Mouse (Mus musculus) Patski (cell line): ENCODE results near the gene Tmem72. TPM values are rescaled to one million over a fixed set of nuclear protein-coding genes. Genes with fewer than 3 reads are reported as not detected.

Experiments
- ATAC-seq: fragments of 100-300 bp; one replicate; pipeline ENCODE4 v1.8.0; 2021
- CTCF ChIA-PET: fragments of 350-600 bp; sonication (Branson Sonifier 250); formaldehyde crosslinking; loops from one replicate; lab custom pipeline; 2022; ENCODE audit warnings: inconsistent platforms; lab: Charles Lee
- POLR2A ChIA-PET: fragments of 350-600 bp; sonication (Branson Sonifier 250); formaldehyde crosslinking; loops from one replicate; lab custom pipeline; 2022; ENCODE audit warnings: antibody characterized with exemption, inconsistent platforms; lab: Charles Lee
- DNase-seq: peaks from one replicate; pipeline ENCODE4 v3.0.0-alpha.2; 2011; ENCODE audit warnings: low read depth, low spot score
- H3K27me3 ChIP-seq: fragments of 371-371 bp; one replicate; pipeline ENCODE4 v1.5.1; 2021
- CTCF ChIP-seq: fragments of 100-300 bp; IDR thresholded peaks from one replicate; pipeline ENCODE4 v1.5.1; 2021
- in situ Hi-C: fragments of 300-500 bp; cut with MboI; formaldehyde crosslinking; loops from 3 replicates; pipeline ENCODE4 v1.11.1; 2018; ENCODE audit warnings: low pct_unique_long_range_greater_than_20kb, mixed read lengths
- polyA plus RNA-seq: library from polyadenylated mRNA; unstranded; gene quantifications from one replicate; pipeline ENCODE4 v1.2.3, GENCODE M21; 2021

The Tmem72 gene
- polyA plus RNA-seq, 1 experiment from 2014 or later: 7.8 TPM

DNA sequence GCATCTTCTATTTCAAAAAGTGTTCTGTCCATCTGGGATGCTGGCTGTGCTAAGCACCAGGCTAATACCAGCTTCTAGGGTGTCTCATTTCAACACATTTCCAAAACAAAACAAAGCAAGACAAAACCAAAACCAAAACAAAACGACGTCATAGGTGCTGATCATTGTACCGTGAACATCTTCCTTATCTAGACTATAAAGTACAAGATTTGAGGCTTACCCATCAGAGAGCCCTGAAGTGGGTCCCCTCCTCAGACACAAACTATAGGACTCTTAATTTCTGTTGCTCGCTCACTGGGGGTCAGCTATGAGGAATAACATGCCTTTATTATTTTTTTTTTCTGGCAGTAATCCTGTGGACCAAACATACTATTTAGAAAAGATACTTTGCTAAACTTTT lies 23.1 kb downstream of the Tmem72 start:
- POLR2A ChIA-PET: interaction anchor here (0.6 to 1.4 kb wide), 2 partner anchors 11 to 25 kb away, joined by 4 to 6 read pairs; no protein-coding TSS in a partner anchor
- ATAC-seq: no peak
- CTCF ChIA-PET: interaction anchor here (1.2 to 7.9 kb wide), 3 partner anchors 17 to 40 kb away, joined by 3 to 62 read pairs (median 3); partner anchors contain the start of gene Depp1

DNA sequence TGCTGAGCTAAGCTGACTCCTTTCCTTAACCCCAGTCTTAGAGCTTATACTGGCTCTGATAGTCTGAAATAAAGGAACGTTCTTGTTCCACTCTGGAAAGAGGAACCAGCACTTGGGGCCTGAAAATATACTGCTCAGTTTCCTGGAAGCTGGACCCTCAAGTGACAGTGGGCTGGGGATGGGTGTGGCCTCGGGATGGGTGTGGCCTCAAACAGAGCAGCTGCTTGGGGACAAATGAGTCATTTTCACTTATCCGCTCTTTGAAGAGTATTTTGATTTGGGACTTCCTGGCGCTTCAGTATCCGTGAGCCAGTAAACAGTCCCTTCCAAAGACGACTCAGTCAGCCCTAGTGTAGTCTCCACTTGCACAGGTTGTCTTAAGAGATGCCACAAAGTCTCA lies 34.4 kb downstream of the Tmem72 start:
- ChIA-PET POLR2A (interaction anchor here (1.2 kb wide), 1 partner anchor 11 kb away, joined by 4 read pairs; no protein-coding TSS in a partner anchor), CTCF (interaction anchor here (1.0 to 1.3 kb wide), 3 partner anchors 10 to 17 kb away, joined by 3 to 5 read pairs (median 3); no protein-coding TSS in a partner anchor)
- no peak for ATAC-seq
- in situ Hi-C loops: no loop called here
- no peak for DNase-seq
- no peaks in the 10 kb centered on the region for H3K27me3 ChIP-seq
- no peak for TF ChIP-seq CTCF

More for the DNA sequence above, 23.1 kb downstream of the Tmem72 start:
- no peaks in the 10 kb centered on the region for H3K27me3 ChIP-seq
- no peak for DNase-seq
- TF ChIP-seq CTCF: no peak
- in situ Hi-C loops: loop anchor here (10.0 kb wide), 1 partner anchor 59 kb away; no protein-coding TSS in a partner anchor

DNA sequence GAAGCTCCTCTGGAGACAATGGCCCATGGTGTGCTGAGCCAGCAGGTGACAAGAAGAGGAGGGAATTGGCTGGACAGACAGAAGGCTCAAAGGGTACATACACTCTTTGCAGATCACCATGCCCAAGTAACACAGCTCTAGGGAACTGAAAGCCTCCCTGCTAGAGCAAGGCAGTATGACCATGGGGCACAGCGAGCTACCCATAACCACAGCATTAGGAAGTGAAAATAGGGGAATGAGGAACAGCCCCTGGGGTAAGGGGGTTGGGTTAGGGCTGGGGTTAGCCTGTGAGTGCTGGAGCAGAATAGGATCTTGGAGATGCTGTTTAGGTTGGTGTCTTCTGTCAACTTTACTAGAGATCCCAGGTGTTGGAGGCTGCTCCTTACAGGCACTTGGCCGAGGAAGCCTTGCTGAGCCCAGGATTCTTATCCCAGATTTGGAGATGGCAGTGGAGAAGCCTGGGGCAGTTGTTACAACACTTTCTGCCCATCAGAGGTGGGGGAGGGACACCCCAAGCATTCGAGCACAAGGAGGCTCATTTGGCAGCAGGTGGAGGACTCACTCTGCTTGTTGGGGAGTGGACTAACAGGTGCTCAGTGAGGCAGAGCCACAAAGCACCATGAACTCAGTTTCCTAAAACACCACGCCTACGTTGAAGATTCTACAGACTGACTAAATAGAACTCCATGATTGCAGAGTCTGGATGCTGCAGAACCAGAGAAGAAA lies 37.0 kb downstream of the Tmem72 start:
- DNase-seq (no peak), ATAC-seq (no peak)
- in situ Hi-C loops: no loop called here
- CTCF ChIA-PET: no interaction called here
- POLR2A ChIA-PET: no interaction called here
- H3K27me3 ChIP-seq: no peaks in the 10 kb centered on the region
- no peak for TF ChIP-seq CTCF

DNA sequence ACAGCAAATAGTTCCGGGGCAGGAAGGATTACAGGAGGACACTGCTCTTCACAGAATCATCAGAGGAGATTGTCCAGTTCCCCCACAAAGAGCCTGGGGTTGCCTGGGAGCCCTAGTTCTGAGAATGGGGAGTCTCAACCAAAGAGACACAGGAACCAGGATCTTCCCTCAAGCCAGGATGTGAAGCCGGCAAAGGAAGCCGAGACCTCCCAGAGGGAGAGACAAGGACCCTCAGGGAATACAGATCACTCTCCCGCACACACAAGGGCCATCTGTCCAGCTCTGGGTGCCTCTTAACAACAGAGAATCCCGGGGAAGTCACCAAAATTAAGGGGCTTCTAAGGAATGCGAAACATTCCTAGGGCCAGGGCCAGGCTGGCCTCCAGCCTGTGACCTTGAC lies 39.4 kb downstream of the Tmem72 start:
- POLR2A ChIA-PET: no interaction called here
- DNase-seq (no peak), ATAC-seq (no peak)
- no peak for TF ChIP-seq CTCF
- no peaks in the 10 kb centered on the region for H3K27me3 ChIP-seq
- in situ Hi-C loops: no loop called here
- CTCF ChIA-PET: interaction anchor here (1.3 kb wide), 1 partner anchor 16 kb away, joined by 3 read pairs; no protein-coding TSS in a partner anchor

DNA sequence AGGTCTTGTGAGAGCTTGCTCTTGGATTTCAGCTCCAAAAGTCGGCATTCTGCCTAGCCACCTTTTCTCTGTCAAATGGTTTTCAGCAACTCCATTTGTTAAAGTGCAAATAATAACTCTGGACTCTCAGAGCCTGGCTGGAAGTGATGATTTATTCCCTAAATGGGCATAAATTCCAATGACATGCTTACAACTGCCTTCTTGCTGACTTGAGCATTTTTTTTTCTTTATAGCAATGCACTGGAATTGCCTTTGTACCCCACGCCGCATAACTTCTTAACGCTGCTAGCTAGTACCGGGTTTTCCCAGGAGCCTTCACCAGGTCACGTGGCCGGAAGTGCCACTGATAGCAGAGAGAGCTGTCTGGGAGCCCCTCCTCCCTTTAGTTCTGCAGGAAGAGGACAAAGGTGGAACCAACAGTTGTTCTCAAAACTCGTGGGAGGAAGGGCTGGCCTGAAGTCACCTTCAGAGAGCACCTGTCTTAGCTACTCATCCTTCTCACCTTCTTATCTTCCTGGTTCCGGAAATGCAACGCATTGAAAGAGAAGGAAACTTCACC lies 40.3 kb downstream of the Tmem72 start:
- POLR2A ChIA-PET: no interaction called here
- in situ Hi-C loops: no loop called here
- H3K27me3 ChIP-seq: no peaks in the 10 kb centered on the region
- ATAC-seq: no peak
- CTCF ChIA-PET: interaction anchor here (1.3 kb wide), 1 partner anchor 17 kb away, joined by 3 read pairs; no protein-coding TSS in a partner anchor
- no peak for TF ChIP-seq CTCF
- DNase-seq: no peak

DNA sequence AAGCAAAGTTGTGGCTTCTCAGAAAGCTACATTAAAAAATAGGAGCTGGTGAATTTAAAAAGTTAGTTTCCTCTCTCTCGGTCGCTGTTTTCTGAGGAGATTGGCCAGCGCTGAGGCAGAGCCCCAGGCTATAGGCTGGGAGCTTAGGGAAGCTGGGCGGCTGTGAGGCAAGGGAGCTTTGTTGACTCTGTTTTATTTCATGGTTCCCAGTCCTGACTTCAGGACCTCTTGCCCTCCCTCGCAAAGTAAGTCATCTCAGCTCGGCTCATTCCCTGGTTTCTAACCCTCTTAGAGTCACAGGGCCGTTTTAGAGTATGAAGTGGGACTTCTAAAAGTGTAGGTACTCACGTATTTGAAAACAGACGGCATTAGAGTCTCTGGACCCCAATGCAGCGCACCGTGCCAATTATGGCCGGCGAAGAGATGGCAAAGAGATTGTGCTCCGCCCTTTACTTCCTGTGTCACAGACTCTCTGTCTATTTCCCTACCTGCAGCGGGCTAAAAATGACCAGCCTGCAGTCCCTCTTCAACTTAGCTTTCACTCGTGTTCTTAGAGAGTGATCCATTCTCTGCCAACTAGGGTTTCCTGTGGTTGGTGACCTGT lies 42.3 kb downstream of the Tmem72 start:
- H3K27me3 ChIP-seq: no peaks in the 10 kb centered on the region
- DNase-seq: no peak
- ATAC-seq: no peak
- ChIA-PET CTCF (interaction anchor here (1.1 to 1.3 kb wide), 2 partner anchors 12 to 42 kb away, joined by 3 to 4 read pairs; no protein-coding TSS in a partner anchor), POLR2A (no interaction called here)
- in situ Hi-C loops: no loop called here
- TF ChIP-seq CTCF: no peak

DNA sequence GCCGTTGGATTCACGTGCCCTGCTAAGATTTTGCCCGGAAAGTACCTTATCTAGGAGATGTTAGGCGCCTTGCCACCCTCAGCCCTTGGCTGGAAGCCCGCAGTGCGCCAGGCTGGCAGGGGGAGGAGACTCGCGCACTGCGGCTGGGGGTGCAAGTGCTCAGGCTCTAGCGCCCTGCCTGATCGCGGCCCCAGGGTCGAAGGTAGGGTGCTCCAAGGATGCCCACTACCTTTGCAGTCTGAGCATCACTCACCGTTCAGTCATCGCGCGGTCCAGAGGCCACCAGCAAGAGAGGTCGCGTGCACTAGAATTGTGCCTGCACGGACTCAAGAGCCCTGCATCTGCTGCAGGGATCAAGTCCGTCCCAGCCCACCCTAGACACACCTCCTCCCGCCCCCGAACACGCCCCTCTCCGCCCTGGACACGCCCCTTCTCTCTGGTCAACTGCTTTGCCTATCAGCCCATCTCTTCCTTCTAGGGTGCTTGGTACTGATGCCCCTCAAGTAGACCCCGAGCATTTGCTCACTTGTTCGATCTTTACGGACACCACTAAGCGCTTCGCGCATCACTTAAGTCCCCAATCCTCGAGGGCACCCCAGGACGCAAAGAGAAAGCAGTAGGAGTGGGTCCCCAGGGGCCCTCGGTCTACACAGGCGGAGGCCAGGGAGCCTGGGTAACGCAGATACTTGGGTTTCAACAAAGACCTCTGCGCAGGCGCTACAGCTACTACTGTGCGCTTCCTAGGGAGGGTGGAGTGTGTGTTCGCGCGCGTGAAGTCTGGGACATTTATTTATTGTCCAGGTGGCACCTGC lies 43.0 kb downstream of the Tmem72 start, which contains the start of gene Rassf4:
TSS of gene Rassf4 (minus strand) at position 482 of the 812 bp plus-strand sequence.
- CTCF ChIA-PET: interaction anchor here (1.3 kb wide), 2 partner anchors 9 to 12 kb away, joined by 3 to 4 read pairs; no protein-coding TSS in a partner anchor
- ATAC-seq: no peak
- no peak for TF ChIP-seq CTCF
- POLR2A ChIA-PET: no interaction called here
- in situ Hi-C loops: no loop called here
- no peak for DNase-seq
- no peaks in the 10 kb centered on the region for H3K27me3 ChIP-seq

DNA sequence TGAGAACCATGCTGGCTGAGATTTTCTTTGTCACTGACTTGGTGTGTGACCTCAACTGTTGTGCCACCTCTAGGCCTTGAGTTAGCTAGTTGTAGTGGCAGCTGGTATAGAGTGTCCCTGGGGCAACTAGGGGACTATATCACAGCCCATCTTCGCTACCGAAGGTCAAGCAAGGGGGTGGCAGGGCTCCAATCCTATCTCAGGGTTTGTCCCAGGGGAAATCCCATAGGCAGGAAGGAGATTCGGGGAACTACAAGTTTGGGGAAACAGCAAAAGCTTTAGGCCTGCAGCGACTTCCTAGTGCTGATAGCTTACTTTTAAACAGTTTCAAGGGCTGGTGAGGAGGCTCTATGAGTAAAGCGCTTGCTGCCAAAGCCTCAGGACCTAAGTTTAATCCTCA lies 44.4 kb downstream of the Tmem72 start:
- CTCF ChIA-PET: interaction anchor here (1.3 kb wide), 1 partner anchor 11 kb away, joined by 3 read pairs; no protein-coding TSS in a partner anchor
- POLR2A ChIA-PET: no interaction called here
- no peak for DNase-seq
- no peak for ATAC-seq
- in situ Hi-C loops: no loop called here
- TF ChIP-seq CTCF: no peak
- no peaks in the 10 kb centered on the region for H3K27me3 ChIP-seq

DNA sequence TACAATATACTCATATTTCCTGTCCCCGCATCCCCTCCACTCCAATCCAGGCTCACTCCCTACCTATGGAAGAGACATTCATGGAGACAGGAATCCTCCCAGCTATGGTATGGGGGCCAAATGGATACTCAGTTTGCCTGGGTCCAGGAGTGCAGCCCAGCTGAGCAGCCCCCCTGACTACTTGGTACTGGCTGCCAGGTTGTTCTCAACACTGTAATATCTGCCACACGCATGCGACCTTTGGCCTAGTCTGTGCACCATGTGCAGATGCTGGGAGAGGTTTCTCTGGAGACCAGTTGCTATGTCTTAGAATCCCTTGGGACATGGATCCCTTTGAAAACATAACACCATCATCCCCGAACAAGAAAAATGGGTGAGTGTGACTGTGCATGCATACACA lies 44.9 kb downstream of the Tmem72 start:
- DNase-seq (no peak), ATAC-seq (no peak)
- CTCF ChIA-PET: no interaction called here
- no peaks in the 10 kb centered on the region for H3K27me3 ChIP-seq
- in situ Hi-C loops: no loop called here
- TF ChIP-seq CTCF: no peak
- POLR2A ChIA-PET: no interaction called here

DNA sequence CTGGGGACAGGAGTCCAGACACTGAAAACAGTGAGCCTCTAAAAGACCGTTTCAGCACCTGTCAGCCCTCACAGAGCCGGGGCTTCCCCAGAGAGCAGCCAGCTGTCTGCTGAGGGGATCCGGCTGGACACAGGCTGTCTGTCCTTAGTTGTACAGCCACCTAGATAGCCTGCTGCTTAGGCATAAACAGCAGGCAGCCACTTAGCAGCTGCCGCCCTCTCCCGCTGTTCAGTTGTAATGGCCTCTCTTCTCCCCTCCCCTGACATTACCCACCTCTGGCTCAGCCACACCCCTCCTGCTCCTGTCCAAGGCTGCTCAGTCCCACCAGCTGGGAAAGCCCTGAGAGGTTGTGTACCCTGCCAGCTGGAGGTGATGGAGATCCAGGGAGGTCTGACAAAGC lies 45.7 kb downstream of the Tmem72 start:
- no peak for DNase-seq

More for the DNA sequence above, 45.7 kb downstream of the Tmem72 start:
- ATAC-seq: no peak
- TF ChIP-seq CTCF: no peak
- ChIA-PET CTCF (interaction anchor here (0.7 kb wide), 1 partner anchor 35 kb away, joined by 3 read pairs; no protein-coding TSS in a partner anchor), POLR2A (no interaction called here)
- in situ Hi-C loops: no loop called here
- no peaks in the 10 kb centered on the region for H3K27me3 ChIP-seq
